Mouse (Mus musculus) megakaryocyte progenitor cell, adult 5-6 weeks (primary cell): Measurements from ENCODE around the gene Ribc1. TPM values are rescaled to one million over a fixed set of nuclear protein-coding genes. Genes with fewer than 3 reads are reported as not detected.

Experiments
- ATAC-seq: replicated peaks from 2 replicates; pipeline ENCODE4 v1.8.0; 2016; ENCODE audit warnings: mild to moderate bottlenecking, moderate TSS enrichment, inconsistent platforms; ENCODE audit not compliant: poor library complexity
- total RNA-seq, 2 experiments: library from RNA; stranded (forward) in 1 of 2; stranded (reverse) in 1 of 2; fragments of 157-497, 149-512 nt in 1 of 2; fragments of 200-1000 nt in 1 of 2; gene quantifications; 2 replicates each; pipeline versions ENCODE4 v1.2.3 to v1.2.4; 2015 to 2017

The Ribc1 gene
- total RNA-seq (2015): 1.6 and 2.9 TPM in 2 replicates
- 3.0 and 3.3 TPM in 2 replicates for total RNA-seq (2017)

DNA sequence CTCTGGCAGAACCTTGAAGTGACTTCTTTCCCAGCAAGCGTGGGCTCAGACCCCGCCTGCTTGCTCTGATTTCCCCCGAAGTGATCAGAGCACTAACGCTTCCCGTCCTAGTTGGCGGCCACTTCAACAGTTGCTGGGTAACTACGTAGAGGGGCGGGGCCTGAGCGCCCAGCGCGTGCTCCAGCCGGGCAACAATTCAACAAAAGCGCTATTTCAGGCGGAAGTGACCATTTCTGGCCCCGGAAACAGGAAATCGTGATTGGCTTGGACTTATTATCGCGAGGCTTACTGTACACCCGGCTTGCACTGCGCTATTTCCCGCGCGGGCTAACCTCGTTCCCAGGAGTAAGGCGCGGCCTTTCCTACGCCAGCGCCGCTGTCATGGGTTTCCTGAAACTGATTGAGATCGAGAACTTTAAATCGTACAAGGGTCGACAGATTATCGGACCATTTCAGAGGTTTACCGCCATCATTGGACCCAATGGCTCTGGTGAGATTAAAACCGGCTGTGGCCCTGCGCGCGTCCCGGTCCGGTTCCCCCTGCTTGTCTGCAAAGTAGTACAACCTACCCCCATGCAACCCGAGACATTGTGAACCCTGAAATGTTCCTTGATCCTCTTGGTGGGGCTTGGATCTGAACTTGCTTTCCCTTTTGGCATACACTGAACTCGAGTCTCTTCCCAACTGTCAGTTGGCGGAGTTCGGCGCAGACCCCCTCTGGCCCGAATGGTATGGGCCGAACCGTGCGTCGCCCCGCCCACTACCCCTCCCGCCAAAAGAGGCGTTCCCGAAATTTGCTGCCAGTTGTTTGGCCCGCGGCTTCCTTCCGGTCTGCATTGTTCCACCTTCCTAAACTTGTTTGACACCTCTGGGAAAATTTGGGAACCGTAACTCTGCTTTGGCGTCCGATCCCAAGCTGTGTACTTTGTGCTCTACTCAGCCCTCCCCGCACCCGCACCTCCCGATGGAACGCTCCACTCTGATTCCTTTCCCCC lies at the start of gene Ribc1, which contains the start of gene Smc1a:
Gene Ribc1, minus strand, starts transcription at position 145 of the 995 bp plus-strand sequence.
Gene Smc1a, plus strand, starts transcription at position 278 of the 995 bp plus-strand sequence.
- peak; percentile 88 for ATAC-seq

DNA sequence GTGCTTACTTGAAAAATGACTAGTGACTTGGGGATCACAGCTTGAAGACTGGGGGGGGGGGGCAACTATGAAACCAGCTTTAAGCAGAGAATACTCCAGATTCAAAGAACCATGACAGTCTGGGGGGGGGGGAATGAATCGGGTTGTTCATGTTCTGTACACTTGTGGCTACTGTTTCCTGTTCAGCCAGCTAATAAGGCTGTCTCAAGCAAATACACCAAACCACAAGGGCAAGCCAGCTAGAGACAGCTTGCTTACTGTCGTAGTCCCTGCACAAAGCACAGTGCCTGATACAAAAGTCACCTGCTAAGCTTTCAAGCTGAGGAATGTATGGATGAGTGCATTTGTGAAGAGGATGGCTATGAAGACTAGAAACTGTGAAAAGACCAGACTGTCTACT lies 49.6 kb upstream of the Ribc1 start:
- ATAC-seq: 0 out of 2 replicates have a peak, but pooled peaks have one; percentile 46

DNA sequence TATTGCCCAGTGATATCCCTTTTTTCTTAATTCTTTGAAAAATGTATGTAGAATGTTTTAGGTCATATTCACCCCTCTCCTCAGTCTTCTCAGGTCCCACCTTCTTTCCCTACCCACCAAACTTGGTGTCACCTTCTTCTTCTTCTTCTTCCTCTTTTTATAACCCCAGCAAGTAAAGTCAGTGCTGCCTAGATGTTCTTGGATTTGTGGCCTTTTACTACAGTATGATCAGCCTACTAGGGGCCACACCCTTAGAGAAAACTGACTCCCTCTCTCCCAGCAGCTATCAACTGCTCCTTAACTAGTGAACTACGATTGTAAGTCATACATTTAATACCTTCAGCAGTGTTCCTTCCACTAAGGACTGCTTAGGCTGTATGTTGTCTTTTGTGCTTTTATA lies 38.0 kb upstream of the Ribc1 start:
- no peak for ATAC-seq

DNA sequence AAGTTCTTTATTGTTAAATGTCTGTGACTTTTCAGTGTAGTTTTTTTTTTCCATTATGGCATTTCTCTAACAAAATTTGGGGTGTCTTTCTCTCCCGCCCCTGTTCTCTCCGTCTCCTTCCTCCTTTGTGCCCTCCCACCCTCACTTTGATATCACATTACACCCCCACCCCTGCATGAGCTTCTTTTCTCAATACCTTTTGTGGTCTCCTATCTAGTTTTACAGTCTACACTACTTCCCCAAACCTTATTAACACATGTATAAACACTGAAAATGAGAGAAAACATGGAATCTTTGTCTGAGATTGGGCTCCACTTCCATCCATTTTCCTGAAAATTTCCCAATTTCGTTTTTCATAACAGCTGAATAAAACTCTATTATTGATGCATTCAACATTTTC lies 36.5 kb upstream of the Ribc1 start:
- no peak for ATAC-seq

DNA sequence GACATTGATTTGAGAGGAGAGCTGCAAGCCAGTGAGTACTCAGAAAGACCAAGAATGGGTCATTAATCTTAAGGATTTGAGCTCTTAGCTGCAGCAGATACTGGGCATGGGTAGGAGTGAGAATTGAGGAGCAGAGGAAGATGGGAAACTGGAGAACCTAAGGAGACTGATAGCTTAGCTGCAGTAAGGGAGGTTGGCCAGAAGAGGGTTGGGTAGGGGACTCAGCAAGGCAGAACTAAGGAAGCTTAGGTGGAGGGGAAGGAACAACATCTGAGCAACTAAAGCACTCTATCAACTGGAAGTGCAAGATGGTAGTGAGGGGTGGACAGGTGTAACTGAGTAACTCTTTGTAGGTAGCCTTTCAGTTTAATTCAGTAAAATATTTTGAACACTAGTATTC lies 31.1 kb upstream of the Ribc1 start:
- ATAC-seq: 0 out of 2 replicates have a peak, but pooled peaks have one; percentile 20

DNA sequence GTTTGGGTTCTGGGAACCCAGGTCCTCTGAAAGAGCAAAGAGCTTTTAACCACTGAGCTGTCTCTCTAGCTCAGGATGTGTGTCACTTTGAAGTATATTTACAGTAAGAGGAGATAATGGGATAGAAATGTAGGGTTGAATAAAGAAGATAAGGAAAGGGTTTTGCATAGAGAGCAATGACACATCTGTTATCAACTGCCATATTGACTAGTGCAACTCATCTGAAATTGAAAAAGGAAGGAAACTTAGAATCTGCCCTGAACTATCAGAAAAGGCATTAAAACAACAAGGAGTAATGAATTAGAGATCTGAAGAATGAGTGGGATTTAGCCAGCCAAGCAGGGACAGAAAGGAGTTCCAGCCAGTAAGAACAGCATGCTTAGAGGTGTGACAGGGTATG lies 23.8 kb upstream of the Ribc1 start:
- ATAC-seq: peak; percentile 94

DNA sequence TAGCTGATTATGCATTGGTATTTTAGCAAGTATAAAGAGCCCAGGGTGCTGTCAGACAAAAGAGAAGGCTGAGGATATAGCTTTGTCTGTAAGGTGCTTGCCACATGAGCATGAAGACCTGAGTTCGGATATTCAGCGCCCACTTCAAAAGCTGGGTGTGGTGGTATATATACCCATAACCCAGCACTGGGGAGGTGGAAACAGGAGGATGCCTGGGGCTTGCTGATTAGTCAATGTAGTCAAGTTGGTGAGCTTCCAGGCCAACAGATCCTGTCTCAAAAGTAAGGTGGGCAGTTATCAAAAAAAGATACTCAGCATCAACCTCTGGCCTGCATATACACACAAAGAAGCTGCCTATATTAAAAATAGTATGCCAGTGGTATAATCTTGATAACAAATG lies 3.2 kb upstream of the Ribc1 start:
- ATAC-seq: peak; percentile 26; the same call in 1 of the 2 replicates

DNA sequence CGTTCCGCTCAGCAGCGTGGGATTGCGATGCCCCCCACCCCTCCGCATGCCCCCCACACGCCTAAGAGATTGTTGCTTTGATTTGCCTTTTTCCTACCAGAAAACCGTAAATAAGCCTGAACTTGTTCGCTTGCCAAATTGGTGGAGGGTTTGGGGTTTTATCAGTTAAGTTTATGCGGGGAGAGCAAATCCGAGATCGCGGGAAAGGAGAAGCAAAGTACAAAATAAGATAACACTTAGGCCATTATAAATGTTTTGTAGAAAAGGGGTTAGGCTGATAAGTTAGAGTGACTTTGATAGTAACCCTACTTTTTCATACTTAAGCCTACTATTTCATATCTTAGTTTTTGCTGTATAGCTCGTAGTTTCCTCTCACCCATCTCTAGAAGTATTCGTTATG lies 1.1 kb upstream of the Ribc1 start:
- ATAC-seq: no peak

DNA sequence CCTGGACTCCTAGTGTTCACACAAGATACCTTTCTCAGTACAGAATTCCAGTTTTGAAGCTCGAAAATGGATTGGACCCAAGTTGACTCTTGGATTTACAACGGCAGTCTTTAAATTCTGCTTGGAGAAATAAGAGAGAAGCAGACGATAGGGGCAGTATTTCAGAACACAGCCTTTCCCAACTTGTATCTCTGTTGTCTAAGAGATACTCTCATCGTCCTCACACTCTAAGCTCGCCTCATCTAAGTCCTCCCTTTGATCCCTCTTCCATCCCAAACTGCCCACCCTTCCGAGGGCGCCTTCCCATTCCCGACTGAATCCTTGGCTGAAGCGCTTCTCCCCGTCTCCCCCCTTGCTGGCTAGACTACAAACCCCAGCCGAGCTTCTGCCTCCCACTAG lies 344 bp downstream of the Ribc1 start:
- ATAC-seq: peak; percentile 27; the same call in 1 of the 2 replicates

DNA sequence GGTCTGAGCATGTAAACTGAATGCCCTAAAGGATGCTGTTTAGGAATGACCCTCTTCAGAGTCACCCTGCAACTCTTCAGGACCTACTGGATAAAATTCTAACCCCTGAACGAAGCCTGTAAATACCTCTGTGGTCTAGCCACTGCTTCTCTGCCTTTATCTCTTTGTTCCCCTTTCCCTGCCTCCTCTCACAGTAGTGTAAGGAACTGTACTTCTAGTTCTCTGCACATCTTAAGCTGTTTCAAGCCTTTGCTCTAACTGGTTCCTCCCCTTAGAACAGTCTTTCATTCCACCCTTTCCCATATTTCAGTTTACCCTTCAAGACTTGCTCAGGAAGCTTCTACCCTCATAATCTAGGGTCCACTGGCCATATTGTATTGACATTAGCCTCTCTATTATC lies 8.2 kb downstream of the Ribc1 start:
- no peak for ATAC-seq

DNA sequence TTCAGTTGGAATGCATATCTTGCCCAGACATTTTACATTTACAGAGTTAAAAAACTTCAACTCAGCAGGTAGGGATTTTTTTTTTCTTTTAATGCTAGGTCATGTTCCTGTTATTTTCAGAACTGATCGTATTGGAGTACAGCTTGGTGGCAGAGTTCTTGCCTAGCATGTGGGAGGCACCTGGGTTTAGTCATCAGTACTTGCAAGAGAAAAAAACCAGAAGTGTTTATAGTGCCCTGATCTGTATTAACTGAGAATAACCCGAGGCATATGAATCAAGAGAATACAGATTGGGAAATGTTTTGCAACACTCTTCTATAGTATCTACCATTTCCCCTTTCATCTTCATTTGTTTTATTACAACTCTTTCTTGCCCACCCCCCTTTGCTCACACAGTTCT lies 13.2 kb downstream of the Ribc1 start:
- peak; percentile 45 for ATAC-seq

DNA sequence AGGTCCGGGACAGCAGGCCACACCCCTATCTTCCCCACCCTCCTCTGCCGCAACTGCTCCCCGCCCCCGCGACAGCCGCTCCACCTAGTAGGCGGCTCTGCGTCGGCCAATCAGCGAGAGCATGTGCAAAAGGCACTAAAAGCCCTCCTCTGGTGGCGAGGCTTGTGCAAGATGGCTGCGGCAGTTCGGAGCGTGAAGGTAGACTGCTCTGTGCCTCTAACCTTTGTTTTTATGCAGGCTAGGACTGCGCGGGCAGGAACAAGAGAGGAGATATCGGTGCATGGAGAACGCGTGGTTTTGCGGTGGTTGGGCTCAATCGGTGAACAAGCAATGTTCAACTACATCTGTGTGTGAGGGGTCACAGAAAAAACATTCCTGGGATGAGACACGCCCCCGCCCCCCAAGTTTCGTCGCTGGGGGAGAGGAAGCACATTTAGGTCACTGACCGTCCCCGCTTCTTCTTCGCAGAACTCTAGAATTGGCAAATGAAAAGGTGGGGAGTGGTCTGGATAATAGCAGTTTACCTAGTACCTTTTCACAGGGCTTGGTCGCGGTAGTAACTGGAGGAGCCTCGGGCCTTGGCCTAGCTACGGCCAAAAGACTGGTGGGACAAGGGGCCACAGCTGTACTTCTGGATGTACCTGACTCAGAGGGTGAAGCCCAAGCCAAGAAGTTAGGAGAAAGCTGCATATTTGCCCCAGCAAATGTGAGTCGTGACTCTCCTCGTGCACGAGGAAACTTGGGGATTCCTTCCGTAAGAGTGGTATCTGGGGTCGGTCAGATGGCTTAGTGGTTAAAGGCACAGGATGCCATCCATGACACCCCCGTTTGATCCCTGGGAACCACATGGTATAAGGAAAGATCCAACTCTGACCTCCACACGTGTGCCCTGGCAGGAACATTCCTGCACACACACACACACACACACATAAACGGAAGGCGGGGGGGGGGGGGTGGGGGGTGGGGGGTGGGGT lies 14.1 kb downstream of the Ribc1 start, which contains the start of gene Hsd17b10:
Gene Hsd17b10, plus strand, starts transcription at position 109 of the 974 bp plus-strand sequence.
- ATAC-seq: peak; percentile 99

DNA sequence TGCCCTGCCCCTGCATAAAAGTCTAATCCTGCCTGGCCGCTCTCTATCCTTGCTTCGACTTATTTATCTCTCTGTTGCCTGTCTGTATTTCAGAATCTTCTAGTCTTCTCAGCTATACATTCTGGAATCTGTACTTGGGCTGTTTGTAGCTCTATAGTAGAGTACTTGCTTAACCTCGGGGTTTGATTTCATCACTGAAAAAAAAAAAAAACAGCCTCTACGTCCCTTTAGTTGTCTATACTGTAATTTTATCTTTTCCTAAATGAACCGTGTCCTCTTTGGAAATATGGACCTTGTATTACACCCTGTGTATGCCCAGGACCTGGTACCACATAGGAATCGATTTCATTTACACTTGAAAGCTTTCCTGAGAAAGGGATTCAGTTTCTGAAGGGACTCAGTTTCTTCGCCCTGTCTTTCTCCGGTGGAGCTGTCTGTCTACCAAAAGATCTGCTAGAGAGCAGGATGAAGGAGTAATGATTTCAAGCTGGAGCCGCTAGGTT lies 14.9 kb downstream of the Ribc1 start:
- no peak for ATAC-seq

DNA sequence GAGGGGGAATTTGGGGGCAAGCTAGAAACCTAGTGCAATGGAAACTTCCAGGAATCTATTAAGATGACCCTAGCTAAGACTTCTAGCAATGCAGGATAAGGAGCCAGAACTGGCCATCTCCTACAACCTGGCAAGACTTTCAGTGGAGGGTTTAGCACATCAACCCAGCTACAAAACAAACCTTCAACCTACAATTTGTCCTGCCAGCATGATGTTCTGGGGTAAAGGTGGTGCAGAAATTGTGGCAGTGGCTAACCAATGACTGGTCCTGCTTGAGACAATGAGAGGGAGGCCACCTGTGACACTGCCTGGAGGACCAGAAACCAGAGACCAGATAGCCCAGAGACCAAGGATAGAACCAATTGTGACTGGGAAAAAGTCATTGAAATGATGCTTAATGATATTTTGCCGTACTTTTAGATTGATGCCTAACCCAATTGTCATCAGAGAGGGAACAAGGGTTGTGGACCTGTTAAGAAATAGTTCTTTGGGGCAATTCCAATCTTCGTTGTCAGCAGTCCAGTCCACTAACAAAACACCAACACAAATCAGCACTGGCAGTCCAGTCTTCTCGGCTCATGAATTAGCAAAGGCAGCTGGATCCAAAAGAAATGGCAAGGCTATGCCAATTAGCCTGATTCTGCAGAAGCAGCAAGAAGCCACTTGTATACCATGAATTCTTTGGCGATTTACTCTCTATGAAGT lies 16.9 kb downstream of the Ribc1 start:
- no peak for ATAC-seq

Other genes starting within 250 kb of the Ribc1 start
- 158 and 213 TPM in 2 replicates for gene Huwe1, start 215.5 kb downstream of the Ribc1 start, total RNA-seq (2015)
- 89.5 and 118 TPM in 2 replicates for gene Huwe1, start 215.5 kb downstream of the Ribc1 start, total RNA-seq (2017)
- 110 and 139 TPM in 2 replicates for gene Hsd17b10, start 14.4 kb downstream of the Ribc1 start, total RNA-seq (2015)
- gene Hsd17b10, start 14.4 kb downstream of the Ribc1 start, total RNA-seq (2017): 76.0 and 85.4 TPM in 2 replicates
- gene Smc1a, start 133 bp upstream of the Ribc1 start, total RNA-seq (2015): 121 and 125 TPM in 2 replicates
- 264 and 317 TPM in 2 replicates for gene Smc1a, start 133 bp upstream of the Ribc1 start, total RNA-seq (2017)
- gene Iqsec2, start 128.0 kb upstream of the Ribc1 start, total RNA-seq (2015): 2.4 and 5.8 TPM in 2 replicates
- gene Iqsec2, start 128.0 kb upstream of the Ribc1 start, total RNA-seq (2017): 0.92 and 1.3 TPM in 2 replicates
- gene Kdm5c, start 216.7 kb upstream of the Ribc1 start, total RNA-seq (2015): 22.4 and 26.4 TPM in 2 replicates
- gene Kdm5c, start 216.7 kb upstream of the Ribc1 start, total RNA-seq (2017): 38.4 and 41.0 TPM in 2 replicates